Mouse (Mus musculus): Measurements from ENCODE around the gene Eya3. TPM values are rescaled to one million over a fixed set of nuclear protein-coding genes. Genes with fewer than 3 reads are reported as not detected.

Gene Eya3
- total and polyA plus RNA-seq, 2 experiments = 6.8 to 9.2 TPM

GRCm38 (mm10) chr4:132747664-132748259 lies 109.0 kb downstream of the Eya3 start:
- Histone ChIP-seq H3K36me3 (ENCODE audit: control insufficient read depth, insufficient read depth, low read length) (no peaks in the 10 kb centered on the region), H3K4me3 (ENCODE audit: insufficient read depth, low read depth, low read length) (peak overlapping the region; percentile 31), H3K27ac (replicated peaks; ENCODE audit: insufficient read depth, low read depth, low read length) (peak overlapping the region; percentile 25), H3K9ac (ENCODE audit: low read depth, low read length) (peak overlapping the region; percentile 37; the same call in 1 of the 2 replicates), H3K4me1 (ENCODE audit: control insufficient read depth, insufficient read depth, low read length) (peaks cover 6% of the 10 kb centered on the region; the same call in 1 of the 2 replicates), H3K27me3 (ENCODE audit: control insufficient read depth, insufficient read depth, low read length) (no peaks in the 10 kb centered on the region), H3K79me2 (ENCODE audit: control insufficient read depth, insufficient read depth, low read length) (no peaks in the 10 kb centered on the region)
- TF ChIP-seq POLR2A (IDR thresholded peaks at IDR 0.05; ENCODE audit: extremely low read depth, insufficient read depth, low read length) (no peak), CTCF (IDR thresholded peaks at IDR 0.05; ENCODE audit: low read depth, low read length) (no peak)
- WGBS = 9% methylated on average over 9 of the region's 9 CpGs
- DNase-seq (ENCODE audit: extremely low read depth, low read depth, low spot score) = peak; percentile 83

GRCm38 (mm10) chr4:132748778-132749177 lies 110.0 kb downstream of the Eya3 start:
- Histone ChIP-seq H3K9ac (ENCODE audit: low read depth, low read length) (no peak overlapping the region), H3K36me3 (ENCODE audit: control insufficient read depth, insufficient read depth, low read length) (no peaks in the 10 kb centered on the region), H3K4me3 (ENCODE audit: insufficient read depth, low read depth, low read length) (no peak overlapping the region), H3K27me3 (ENCODE audit: control insufficient read depth, insufficient read depth, low read length) (no peaks in the 10 kb centered on the region), H3K79me2 (ENCODE audit: control insufficient read depth, insufficient read depth, low read length) (no peaks in the 10 kb centered on the region), H3K27ac (replicated peaks; ENCODE audit: insufficient read depth, low read depth, low read length) (no peak overlapping the region), H3K4me1 (ENCODE audit: control insufficient read depth, insufficient read depth, low read length) (peaks cover 6% of the 10 kb centered on the region; the same call in 1 of the 2 replicates)
- 94% methylated on average over 4 of the region's 4 CpGs for WGBS
- DNase-seq (ENCODE audit: extremely low read depth, low read depth, low spot score) = no peak
- TF ChIP-seq CTCF (IDR thresholded peaks at IDR 0.05; ENCODE audit: low read depth, low read length) = no peak
- TF ChIP-seq POLR2A (IDR thresholded peaks at IDR 0.05; ENCODE audit: extremely low read depth, insufficient read depth, low read length) = no peak

- WGBS = 80% methylated on average over 6 of the region's 6 CpGs
- Histone ChIP-seq H3K9ac (ENCODE audit: low read depth, low read length) (no peak overlapping the region), H3K36me3 (ENCODE audit: control insufficient read depth, insufficient read depth, low read length) (no peaks in the 10 kb centered on the region), H3K79me2 (ENCODE audit: control insufficient read depth, insufficient read depth, low read length) (no peaks in the 10 kb centered on the region), H3K4me1 (ENCODE audit: control insufficient read depth, insufficient read depth, low read length) (peaks cover 6% of the 10 kb centered on the region; the same call in 1 of the 2 replicates), H3K27ac (replicated peaks; ENCODE audit: insufficient read depth, low read depth, low read length) (no peak overlapping the region), H3K4me3 (ENCODE audit: insufficient read depth, low read depth, low read length) (no peak overlapping the region), H3K27me3 (ENCODE audit: control insufficient read depth, insufficient read depth, low read length) (no peaks in the 10 kb centered on the region)
- peak; percentile 23 for DNase-seq (ENCODE audit: extremely low read depth, low read depth, low spot score)
- TF ChIP-seq POLR2A (IDR thresholded peaks at IDR 0.05; ENCODE audit: extremely low read depth, insufficient read depth, low read length) (no peak), CTCF (IDR thresholded peaks at IDR 0.05; ENCODE audit: low read depth, low read length) (no peak)
Observed at GRCm38 (mm10) chr4:132749258-132749982, 110.6 kb downstream of the Eya3 start.

- no peaks in the 10 kb centered on the region for H3K27me3 ChIP-seq (ENCODE audit: control insufficient read depth, insufficient read depth, low read length)
- no peak overlapping the region for H3K27ac ChIP-seq (replicated peaks; ENCODE audit: insufficient read depth, low read depth, low read length)
- no peaks in the 10 kb centered on the region for H3K79me2 ChIP-seq (ENCODE audit: control insufficient read depth, insufficient read depth, low read length)
- TF ChIP-seq CTCF (IDR thresholded peaks at IDR 0.05; ENCODE audit: low read depth, low read length) (no peak), POLR2A (IDR thresholded peaks at IDR 0.05; ENCODE audit: extremely low read depth, insufficient read depth, low read length) (no peak)
- H3K4me3 ChIP-seq (ENCODE audit: insufficient read depth, low read depth, low read length) = no peak overlapping the region
- WGBS = 83% methylated on average over 6 of the region's 6 CpGs
- DNase-seq (ENCODE audit: extremely low read depth, low read depth, low spot score) = no peak
- H3K9ac ChIP-seq (ENCODE audit: low read depth, low read length) = no peak overlapping the region
- no peaks in the 10 kb centered on the region for H3K4me1 ChIP-seq (ENCODE audit: control insufficient read depth, insufficient read depth, low read length)
- no peaks in the 10 kb centered on the region for H3K36me3 ChIP-seq (ENCODE audit: control insufficient read depth, insufficient read depth, low read length)
Observed at GRCm38 (mm10) chr4:132752992-132753391, 114.2 kb downstream of the Eya3 start.

- no peaks in the 10 kb centered on the region for H3K36me3 ChIP-seq (ENCODE audit: control insufficient read depth, insufficient read depth, low read length)
- DNase-seq (ENCODE audit: extremely low read depth, low read depth, low spot score) = peak; percentile 69
Observed at GRCm38 (mm10) chr4:132756974-132757373, 118.2 kb downstream of the Eya3 start, which contains the start of gene Smpdl3b. Gene Smpdl3b (minus strand): TSS chr4:132757252.

More at GRCm38 (mm10) chr4:132756974-132757373, 118.2 kb downstream of the Eya3 start, which contains the start of gene Smpdl3b:
- H3K79me2 ChIP-seq (ENCODE audit: control insufficient read depth, insufficient read depth, low read length) = no peaks in the 10 kb centered on the region
- peak within 1 kb of the TSS; percentile 44 for H3K4me3 ChIP-seq (ENCODE audit: insufficient read depth, low read depth, low read length)
- no peaks in the 10 kb centered on the region for H3K27me3 ChIP-seq (ENCODE audit: control insufficient read depth, insufficient read depth, low read length)
- H3K27ac ChIP-seq (replicated peaks; ENCODE audit: insufficient read depth, low read depth, low read length) = no peak within 1 kb of the TSS
- under 1% methylated on average over 22 of the region's 22 CpGs for WGBS
- H3K4me1 ChIP-seq (ENCODE audit: control insufficient read depth, insufficient read depth, low read length) = peaks cover 6% of the 10 kb centered on the region
- peak; percentile 80 for TF ChIP-seq CTCF (IDR thresholded peaks at IDR 0.05; ENCODE audit: low read depth, low read length)
- no peak for TF ChIP-seq POLR2A (IDR thresholded peaks at IDR 0.05; ENCODE audit: extremely low read depth, insufficient read depth, low read length)
- H3K9ac ChIP-seq (ENCODE audit: low read depth, low read length) = peak within 1 kb of the TSS; percentile 50
